Mouse (Mus musculus): ENCODE measurements around the gene Fign.

GRCm38 (mm10) chr2:64120495-64120894 is 22.7 kb upstream of the Fign start:
- TF ChIP-seq CTCF (IDR thresholded peaks at IDR 0.05; ENCODE audit: extremely low read depth, insufficient read depth, low read length), result no peak
- TF ChIP-seq POLR2A (IDR thresholded peaks at IDR 0.05; ENCODE audit: extremely low read depth, insufficient read depth, low read length), result no peak

Measured in cortical plate, adult 2 months (tissue).